Mouse (Mus musculus) CH12.LX (cell line): ENCODE measurements around the gene Rnf183.

ENCODE experiments used
- CTCF ChIP-seq, 2 experiments: IDR thresholded peaks in 1 of 2; conservative IDR thresholded peaks in 1 of 2; 2 replicates each; pipeline ENCODE4 v1.5.1; 2011 to 2012; ENCODE audit warnings: low read depth in 2 of 2, low read length in 2 of 2, improper control_type of control experiment in 1 of 2, inconsistent platforms in 1 of 2, mild to moderate bottlenecking in 1 of 2, moderate library complexity in 1 of 2
- EP300 ChIP-seq: IDR thresholded peaks from 2 replicates; pipeline ENCODE4 v1.6.1; 2011; ENCODE audit warnings: low read length, improper control_type of control experiment
- HCFC1 ChIP-seq: IDR thresholded peaks from 2 replicates; pipeline ENCODE4 v1.6.1; 2012; ENCODE audit warnings: low read depth, mild to moderate bottlenecking, inconsistent platforms, low read length, improper control_type of control experiment
- JUND ChIP-seq: conservative IDR thresholded peaks from 2 replicates; pipeline ENCODE4 v1.6.1; 2011; ENCODE audit warnings: low read depth, low read length, improper control_type of control experiment
- MAFK ChIP-seq: IDR thresholded peaks from 2 replicates; pipeline ENCODE4 v1.6.1; 2011; ENCODE audit warnings: low read length, improper control_type of control experiment; ENCODE audit not compliant: insufficient replicate concordance
- MEF2A ChIP-seq: IDR thresholded peaks from 2 replicates; pipeline ENCODE4 v1.6.1; 2014; ENCODE audit warnings: low read depth, mild to moderate bottlenecking, inconsistent platforms, low read length, improper control_type of control experiment, borderline replicate concordance
- MXI1 ChIP-seq: IDR thresholded peaks from 2 replicates; pipeline ENCODE4 v1.6.1; 2011; ENCODE audit warnings: mild to moderate bottlenecking, low read depth, low read length, improper control_type of control experiment
- POLR2A ChIP-seq: IDR thresholded peaks from 2 replicates; pipeline ENCODE4 v1.6.1; 2011; ENCODE audit warnings: low read depth, mild to moderate bottlenecking, improper control_type of control experiment, low read length
- POLR2AphosphoS2 ChIP-seq: IDR thresholded peaks from 2 replicates; pipeline ENCODE4 v1.6.1; 2011; ENCODE audit warnings: low read depth, low read length, improper control_type of control experiment
- SIN3A ChIP-seq: IDR thresholded peaks from 2 replicates; pipeline ENCODE4 v1.6.1; 2012; ENCODE audit warnings: low read length, improper control_type of control experiment, inconsistent platforms
- TCF12 ChIP-seq: IDR thresholded peaks from 2 replicates; pipeline ENCODE4 v1.6.1; 2014; ENCODE audit warnings: low read depth, mild to moderate bottlenecking, inconsistent platforms, low read length, improper control_type of control experiment
- USF1 ChIP-seq: IDR thresholded peaks from 2 replicates; pipeline ENCODE4 v1.6.1; 2014; ENCODE audit warnings: low read depth, mild to moderate bottlenecking, inconsistent platforms, low read length, improper control_type of control experiment
- ZNF384 ChIP-seq: IDR thresholded peaks from 2 replicates; pipeline ENCODE4 v1.6.1; 2012; ENCODE audit warnings: low read depth, low read length, improper control_type of control experiment, inconsistent platforms

GRCm38 (mm10) chr4:62454995-62455394 is 19.9 kb upstream of the Rnf183 start:
- no peak for TF ChIP-seq POLR2A
- peak; percentile 58 to 72 for TF ChIP-seq CTCF (conservative IDR thresholded peaks at IDR 0.05 in 1 of 2, IDR thresholded peaks at IDR 0.05 in 1 of 2; ENCODE audit: low read depth in 2 of 2, low read length in 2 of 2)
- TF ChIP-seq POLR2AphosphoS2: no peak
- no peak for TF ChIP-seq ZNF384
- TF ChIP-seq USF1: no peak
- no peak for TF ChIP-seq MAFK
- no peak for TF ChIP-seq EP300
- TF ChIP-seq HCFC1: no peak
- TF ChIP-seq MXI1: no peak
- no peak for TF ChIP-seq MEF2A
- no peak for TF ChIP-seq JUND
- no peak for TF ChIP-seq SIN3A
- no peak for TF ChIP-seq TCF12
